Mouse (Mus musculus): Measurements from ENCODE around the gene Sart3. TPM values are rescaled to one million over a fixed set of nuclear protein-coding genes. Genes with fewer than 3 reads are reported as not detected.
A peak's percentile ranks its signal among the peaks of the same experiment; 100 is the strongest.
"Not testable (repeated sequence)": the region's sequence is repeated elsewhere in the genome, so short reads cannot be mapped to it uniquely, and the experiment has no call there.

Gene Sart3
- total RNA-seq (2014; fragmentation: Nextera tagmentation), result 46.6 and 48.1 TPM in 2 replicates
- 38.6 and 45.5 TPM in 2 replicates for total RNA-seq (2017)

DNA sequence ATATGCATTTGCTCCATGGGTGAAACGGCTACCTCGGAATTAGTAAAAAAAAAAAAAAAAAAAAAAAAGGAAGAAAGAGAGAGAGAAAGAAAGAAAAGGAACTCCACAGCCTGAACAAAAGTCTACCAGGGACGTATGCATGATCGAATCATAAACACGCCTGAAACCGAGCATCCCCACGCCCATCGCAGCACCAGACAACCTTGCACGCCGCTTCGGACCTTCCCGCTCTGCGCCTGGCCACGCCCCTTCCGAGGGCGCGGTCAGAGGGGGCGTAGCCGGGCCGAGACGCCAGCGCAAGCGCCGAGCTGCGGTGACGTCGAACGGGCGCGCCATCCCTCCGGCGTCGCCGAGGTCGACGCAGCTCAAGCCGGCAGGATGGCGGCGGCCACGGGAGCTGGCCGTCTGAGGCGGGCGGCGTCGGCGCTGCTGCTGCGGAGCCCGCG lies at the start of gene Sart3, which contains the start of gene Iscu:
Sart3 (minus strand) TSS at position 61 of the 446 bp plus-strand sequence.
Iscu (plus strand) TSS at position 299 of the 446 bp plus-strand sequence.
- peak; percentile 69 for ATAC-seq (replicated peaks; ENCODE audit: low FRiP score, low TSS enrichment, poor library complexity, severe bottlenecking)

DNA sequence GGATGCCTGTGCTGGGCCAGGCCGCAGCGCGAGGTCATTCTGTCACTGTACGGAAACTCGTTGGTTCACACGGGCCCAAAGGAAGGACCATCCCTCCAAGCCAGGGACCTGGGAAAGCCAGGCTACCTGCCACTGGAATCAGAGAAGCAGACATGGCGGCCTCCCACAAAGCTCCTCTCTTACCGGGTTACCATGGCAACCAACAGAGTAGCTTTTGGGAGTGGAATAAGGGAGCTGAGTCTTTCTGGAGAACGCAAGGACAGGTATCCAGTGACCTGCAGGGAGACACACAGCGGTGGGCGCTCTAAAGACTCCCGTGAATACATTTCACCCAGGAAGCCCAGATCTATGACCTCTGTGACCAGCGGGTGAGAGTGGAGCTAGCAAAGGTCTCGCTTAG lies 46.3 kb upstream of the Sart3 start:
- no peak for ATAC-seq (replicated peaks; ENCODE audit: low FRiP score, low TSS enrichment, poor library complexity, severe bottlenecking)

DNA sequence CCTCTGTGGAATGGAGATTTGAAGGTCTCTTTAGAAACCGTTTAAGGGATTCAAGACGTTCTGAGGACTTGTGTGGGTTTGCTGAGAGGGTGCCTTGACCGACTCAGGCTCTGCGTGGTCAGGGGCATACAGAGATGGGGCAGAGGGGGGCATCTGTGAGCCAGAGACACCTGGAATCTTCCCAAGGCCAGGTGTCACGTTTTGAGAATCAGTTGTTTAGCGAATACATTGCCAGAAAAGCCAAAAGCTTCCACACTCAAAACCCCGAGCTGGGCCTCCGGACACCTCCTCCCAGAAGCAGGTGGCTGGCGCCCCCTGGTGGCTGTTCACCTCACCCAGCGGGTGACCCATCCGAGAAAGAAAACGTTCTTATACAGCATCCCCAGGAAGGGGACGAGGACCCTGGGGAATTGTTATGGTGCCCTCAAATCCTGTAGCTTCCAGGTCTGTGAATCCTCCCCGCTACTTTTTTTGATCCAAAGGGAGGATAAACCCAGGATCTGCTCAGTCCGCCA lies 43.4 kb upstream of the Sart3 start:
- peak; percentile 77 for ATAC-seq (replicated peaks; ENCODE audit: low FRiP score, low TSS enrichment, poor library complexity, severe bottlenecking)

DNA sequence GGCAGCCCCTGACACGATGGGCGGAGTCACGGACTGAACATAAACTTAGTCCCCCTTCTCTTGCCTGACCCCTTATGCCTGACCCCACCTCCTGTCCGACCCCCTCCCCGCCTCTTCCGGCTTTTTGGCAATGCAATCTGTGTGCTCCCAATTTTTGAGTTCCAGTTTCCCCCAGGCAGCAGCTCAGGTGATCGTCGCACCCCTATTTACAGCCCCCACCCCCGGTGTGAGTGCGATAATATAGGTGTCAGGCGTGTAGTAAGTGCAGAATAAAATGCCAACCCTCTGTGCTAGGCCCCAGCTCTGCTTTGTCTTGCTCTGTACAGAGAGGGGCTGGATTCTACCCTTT lies 42.7 kb upstream of the Sart3 start:
- ATAC-seq (replicated peaks; ENCODE audit: low FRiP score, low TSS enrichment, poor library complexity, severe bottlenecking), result no peak

DNA sequence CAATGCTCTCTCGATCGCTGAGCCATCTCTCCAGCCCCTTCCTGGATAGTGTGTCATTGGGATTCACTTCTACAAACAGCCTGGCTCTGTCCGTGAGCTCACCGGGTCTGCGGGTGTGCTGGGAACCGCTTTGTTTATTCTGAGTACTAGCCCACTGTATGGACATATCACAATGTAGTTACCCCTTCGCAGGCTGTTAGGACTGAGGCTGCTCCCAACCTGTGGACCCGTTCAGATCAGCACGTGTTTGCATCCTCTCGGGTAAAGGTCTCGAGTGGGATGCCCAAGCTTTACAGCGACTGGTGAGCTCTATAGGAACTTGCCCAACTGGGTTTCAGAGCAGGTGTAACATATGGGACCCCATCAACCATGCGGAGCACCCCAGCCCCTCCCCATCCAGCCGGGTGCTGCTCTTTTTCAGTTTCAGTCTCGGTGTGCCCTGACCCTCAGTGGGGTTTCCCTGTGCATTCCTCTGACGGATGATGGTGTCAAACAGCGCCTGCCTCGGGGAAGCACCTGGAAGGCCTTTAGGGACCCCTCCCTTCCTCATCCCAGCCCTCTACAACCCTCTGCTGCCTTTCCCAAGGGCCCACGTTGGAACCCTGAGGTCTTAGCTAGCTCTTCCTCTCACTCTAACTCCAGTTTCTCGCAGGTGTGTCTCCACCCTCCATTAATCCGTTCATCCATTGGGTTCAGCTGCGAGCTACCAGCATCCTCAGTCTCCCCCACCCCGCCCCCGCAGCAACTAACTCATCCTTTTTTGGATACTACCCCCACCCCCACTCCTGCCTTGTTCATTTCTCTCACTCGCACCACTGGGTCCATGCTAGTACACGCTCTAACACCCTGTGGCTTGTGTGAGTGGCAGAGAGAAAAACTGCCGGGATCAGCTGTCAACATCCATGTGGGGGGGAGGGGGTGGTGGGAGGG lies 42.1 kb upstream of the Sart3 start:
- no peak for ATAC-seq (replicated peaks; ENCODE audit: low FRiP score, low TSS enrichment, poor library complexity, severe bottlenecking)

DNA sequence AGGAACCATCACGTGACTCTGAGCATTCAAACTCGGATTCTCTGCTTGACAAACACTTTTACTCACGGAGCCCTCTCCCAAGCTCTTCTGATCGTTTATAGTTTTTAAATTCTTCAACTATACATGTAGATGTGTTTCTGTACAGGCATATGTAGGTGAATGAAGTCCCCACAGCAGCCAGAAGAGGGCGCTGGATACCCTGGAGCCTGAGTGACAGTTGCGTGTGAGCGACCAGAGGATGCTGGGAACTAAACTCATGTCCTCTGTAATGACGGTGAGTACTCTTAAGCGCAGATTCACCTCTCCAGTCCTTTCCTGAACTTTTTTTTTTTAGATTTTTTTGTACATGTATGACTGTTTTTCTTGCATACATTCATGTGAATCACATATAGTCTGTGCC lies 41.3 kb upstream of the Sart3 start:
- ATAC-seq (replicated peaks; ENCODE audit: low FRiP score, low TSS enrichment, poor library complexity, severe bottlenecking), result no peak

DNA sequence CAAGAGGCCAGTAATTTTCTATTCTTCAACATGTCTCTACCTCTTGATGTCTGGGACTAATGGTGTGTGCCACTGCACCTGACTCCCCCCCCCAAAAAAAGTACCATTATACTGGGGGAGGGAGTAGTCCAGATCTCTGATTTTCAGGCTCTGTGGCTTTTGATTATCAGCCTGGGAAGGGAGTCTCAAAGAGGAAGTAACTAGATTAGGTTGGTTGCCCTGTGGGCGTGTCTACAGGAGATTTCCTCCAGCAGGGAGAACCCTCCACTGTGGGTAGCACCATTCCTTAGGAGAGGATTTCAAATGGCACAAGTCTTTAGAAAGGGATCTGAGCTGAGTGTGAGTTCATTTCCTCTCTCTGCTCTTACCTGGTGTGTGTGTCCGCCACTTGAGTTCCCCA lies 40.3 kb upstream of the Sart3 start:
- ATAC-seq (replicated peaks; ENCODE audit: low FRiP score, low TSS enrichment, poor library complexity, severe bottlenecking), result no peak

DNA sequence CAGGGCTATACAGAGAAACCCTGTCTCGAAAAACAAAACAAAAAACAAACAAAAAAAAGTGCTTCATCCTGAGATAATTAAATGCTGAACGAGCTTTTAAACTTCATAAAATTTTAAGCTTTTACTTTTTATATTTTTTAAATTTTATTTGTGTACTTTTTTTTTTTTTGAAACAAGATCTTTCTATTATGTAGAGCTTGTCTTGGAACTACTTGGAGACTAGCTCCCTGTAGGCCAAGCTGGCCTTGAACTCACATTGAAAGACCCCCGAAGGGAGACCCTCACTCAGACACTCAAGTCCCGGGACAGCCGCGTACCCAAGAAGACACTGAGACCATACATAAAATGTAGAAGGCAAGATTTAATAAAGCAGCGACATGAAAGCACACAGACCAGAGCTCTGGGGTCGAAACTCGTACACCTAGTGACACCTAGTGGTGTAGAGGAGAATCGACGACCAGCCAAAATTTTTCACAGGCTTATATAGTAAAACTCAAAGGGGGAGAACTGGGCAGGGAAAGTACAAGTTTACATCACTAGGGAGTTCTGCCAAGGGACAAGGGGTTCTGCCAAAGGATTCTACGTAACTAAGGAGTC lies 39.6 kb upstream of the Sart3 start:
- ATAC-seq (replicated peaks; ENCODE audit: low FRiP score, low TSS enrichment, poor library complexity, severe bottlenecking), result not testable (repeated sequence)

DNA sequence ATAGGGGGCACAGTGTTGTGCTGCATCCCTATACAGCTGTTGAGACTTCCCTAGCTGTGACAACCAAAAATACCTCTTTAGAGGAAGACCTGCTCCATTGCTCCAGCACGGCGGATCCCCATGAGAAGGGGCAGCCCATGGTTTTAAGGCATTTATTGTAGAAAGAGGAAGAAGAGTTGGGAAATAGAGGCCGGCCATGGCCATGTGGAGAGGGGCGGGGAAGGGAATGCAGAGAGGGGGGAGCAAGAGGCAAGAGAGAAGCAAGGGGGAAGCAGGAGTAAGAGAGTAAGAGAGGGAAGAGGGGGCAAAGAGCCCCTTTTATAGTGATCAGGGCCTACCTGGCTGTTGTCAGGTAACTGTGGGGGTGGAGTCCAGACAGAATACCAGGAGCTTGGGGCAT lies 37.8 kb upstream of the Sart3 start:
- no peak for ATAC-seq (replicated peaks; ENCODE audit: low FRiP score, low TSS enrichment, poor library complexity, severe bottlenecking)

DNA sequence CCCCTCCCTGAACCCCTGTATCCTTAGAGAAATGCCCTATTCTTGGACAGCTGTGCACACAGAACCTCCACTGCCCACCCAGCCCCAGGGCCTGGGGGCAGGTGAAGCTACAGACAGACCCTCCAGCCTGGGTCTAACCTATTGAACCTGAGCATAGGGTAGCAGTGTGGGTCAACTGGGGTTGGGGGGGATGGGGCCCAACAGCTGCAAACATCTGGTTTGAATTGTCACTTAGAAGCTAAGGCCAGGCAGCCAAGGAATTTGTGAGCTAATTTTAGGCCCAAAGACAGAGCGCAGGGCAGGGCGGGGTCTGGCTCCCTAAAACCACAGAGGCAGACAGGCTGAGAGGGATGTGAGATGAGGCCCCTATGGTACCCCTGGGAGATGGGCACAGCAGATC lies 35.9 kb upstream of the Sart3 start:
- ATAC-seq (replicated peaks; ENCODE audit: low FRiP score, low TSS enrichment, poor library complexity, severe bottlenecking), result no peak

DNA sequence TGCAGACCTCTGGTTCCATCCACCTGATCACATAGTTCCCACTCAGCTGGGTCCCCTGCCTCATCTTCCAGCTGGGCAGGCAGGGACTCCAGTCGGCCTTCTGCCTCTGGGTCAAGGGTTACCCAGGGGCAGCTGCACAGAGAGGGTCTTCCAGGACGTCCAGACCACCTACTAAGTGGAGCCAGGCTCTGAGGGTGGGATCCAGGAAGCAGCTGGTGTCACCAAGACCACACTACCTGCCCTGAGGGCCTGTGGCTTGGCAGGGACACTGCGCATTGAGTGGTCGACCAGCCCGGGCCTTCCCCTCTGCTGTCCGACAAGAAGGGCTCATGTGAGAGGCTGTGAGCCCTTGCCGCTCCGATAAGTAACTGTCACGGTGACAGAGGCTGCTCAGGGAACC lies 35.4 kb upstream of the Sart3 start:
- ATAC-seq (replicated peaks; ENCODE audit: low FRiP score, low TSS enrichment, poor library complexity, severe bottlenecking), result no peak

DNA sequence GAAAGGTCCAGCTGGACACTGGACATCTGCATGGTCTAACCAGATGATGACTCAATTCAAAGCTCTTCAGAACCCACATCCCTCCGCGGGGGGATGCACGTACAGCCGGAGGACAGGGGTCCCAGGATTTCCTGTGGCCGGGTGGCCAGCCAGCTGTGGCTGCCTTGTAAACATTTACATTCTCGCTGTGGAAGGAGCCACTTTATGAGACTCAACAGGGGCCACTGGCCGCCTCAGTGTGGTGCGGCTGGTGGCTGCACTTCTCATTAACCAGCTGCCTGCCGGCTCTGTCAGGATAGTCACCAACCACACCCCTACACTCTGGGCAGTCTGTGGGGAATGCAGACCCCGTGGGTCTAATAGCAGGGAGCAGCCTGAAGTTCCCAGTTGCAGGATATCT lies 34.1 kb upstream of the Sart3 start:
- no peak for ATAC-seq (replicated peaks; ENCODE audit: low FRiP score, low TSS enrichment, poor library complexity, severe bottlenecking)

DNA sequence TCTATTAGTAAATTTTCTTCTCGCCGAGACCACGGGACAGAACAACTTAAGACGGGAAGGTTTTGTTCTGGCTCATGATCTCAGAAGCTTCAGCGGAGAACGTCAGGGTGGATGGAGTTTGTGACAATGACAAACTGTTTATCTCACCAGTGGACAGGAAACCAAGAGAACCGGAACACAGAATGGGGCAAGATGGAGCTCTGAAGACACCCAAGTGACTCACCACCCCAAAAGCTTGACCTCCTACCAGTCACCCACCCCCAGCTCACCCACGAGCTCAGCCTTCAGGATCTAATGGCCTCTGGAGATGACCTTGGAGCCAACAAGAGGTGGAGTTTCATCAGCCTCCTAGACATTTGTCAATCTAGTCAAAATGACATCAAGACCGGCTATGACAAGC lies 33.0 kb upstream of the Sart3 start:
- no peak for ATAC-seq (replicated peaks; ENCODE audit: low FRiP score, low TSS enrichment, poor library complexity, severe bottlenecking)

DNA sequence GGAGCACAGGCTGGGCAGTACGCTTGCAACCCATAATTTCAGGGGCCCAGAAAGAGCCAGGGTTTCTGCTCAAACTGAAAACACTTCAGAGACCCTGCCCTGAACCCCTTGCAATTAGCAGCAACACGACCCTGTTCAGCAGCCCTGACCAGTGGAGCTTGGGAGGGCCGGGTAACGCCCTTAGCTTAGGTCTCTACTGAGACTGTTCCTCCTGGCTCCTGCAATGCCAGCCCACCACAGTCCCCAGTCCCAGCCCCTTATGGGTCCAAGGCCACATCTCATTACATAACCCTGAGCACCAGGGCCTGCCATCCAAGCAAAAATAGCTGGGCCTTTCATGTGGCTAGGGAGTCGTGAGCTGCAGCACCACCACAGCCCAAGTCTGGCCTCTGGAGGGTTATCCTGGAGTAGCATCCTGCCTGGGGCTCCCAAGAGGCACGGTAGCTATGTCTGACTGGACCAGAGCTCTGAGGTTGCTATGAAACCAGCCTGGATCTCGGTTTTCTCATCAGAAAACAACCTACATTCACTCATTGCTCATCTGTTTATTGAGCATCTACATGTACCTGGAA lies 32.2 kb upstream of the Sart3 start:
- ATAC-seq (replicated peaks; ENCODE audit: low FRiP score, low TSS enrichment, poor library complexity, severe bottlenecking), result no peak

DNA sequence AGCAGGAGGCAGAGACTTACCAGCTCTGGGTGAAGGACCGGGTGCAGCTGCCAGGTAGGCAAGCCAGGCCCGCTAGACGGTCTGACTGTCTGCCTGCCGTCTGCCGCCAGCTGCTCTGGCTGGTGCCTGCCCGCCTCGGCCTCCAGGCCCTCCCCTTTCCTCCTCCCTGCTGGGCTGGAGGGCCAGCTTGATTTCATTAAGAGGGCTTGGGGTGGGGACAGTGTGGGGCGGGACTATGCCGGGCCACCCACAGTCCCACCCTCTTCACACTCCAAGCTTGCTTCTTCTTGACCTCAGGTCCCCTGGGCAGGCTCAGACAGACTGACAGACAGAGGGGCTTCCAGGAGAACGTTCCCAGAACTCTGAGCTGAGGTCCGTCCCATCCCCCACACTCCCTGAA lies 28.0 kb upstream of the Sart3 start, which contains the start of gene Tmem119:
Tmem119 (minus strand) TSS at position 237 of the 400 bp plus-strand sequence.
- peak; percentile 59; the same call in 1 of the 2 replicates for ATAC-seq (replicated peaks; ENCODE audit: low FRiP score, low TSS enrichment, poor library complexity, severe bottlenecking)

DNA sequence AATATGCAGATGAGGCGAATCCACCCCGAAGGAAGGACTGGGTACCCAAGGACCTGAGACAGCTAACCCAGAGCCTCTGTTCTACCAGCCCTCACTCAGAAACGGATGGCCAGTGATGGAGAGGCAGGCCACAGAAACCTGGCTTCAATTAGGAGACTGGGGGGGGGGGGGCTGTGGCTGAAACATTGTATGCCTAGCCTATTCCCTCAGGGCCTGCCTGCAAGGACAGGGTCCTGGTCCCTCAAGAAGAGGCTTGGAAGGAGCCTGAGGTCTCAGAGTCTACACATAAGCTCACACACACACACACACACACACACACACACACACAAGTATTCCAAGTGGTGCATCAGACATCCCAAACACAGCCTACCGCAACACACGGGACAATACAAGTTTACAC lies 27.4 kb upstream of the Sart3 start:
- ATAC-seq (replicated peaks; ENCODE audit: low FRiP score, low TSS enrichment, poor library complexity, severe bottlenecking), result no peak

DNA sequence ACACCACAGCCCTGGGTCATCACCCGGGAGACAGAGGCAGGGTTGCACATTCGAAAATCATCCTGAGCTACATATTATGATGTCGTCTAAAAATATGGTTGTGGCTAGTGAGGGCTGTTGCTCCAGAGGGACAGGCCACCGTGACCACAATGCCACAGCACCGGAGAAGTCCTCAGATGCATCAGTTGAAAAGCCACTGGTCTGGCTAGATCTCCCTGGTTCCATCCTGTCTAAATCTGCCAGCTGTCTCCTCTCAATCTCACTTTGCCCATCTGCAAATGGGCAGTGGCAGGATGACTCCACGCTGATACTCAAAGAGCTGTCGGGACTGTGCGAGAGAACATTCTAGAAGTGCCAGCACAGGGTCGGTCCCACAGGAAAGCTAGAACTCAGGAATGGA lies 26.2 kb upstream of the Sart3 start:
- ATAC-seq (replicated peaks; ENCODE audit: low FRiP score, low TSS enrichment, poor library complexity, severe bottlenecking), result no peak

DNA sequence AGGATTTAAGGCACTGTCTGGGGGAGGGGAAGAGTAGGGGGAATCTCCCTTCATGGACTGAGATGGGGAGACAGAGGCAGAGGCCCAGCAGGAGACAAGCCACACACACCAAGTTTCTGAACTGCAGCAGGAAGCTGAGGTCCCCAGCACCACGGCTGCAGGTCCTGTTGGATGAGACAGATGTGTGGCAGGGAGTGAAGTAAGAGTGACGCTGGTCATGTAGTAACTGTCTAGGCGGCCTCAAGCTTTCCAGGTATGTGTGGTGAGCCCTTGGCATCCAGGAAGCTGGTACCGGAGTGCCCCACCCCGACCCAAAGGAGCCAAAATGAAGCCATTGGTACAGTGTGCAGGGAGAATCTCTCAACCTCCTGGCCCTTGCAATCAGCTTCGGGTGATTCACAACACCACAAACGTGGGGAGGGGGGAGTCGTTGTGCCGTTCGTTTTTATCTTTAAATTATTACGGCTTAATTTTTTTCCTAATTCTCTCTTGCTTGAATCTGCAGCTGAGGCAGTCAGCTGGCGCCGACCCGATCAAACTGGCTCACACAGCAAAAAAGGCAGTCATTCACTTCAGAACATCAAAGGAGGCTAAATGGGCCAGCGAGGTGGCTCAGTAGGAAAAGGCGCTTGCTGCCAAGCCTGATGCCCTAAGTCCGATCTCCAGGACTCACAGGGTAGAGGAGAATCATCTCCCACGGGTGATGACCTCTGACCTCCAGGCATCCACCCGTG lies 25.0 kb upstream of the Sart3 start:
- ATAC-seq (replicated peaks; ENCODE audit: low FRiP score, low TSS enrichment, poor library complexity, severe bottlenecking), result no peak

DNA sequence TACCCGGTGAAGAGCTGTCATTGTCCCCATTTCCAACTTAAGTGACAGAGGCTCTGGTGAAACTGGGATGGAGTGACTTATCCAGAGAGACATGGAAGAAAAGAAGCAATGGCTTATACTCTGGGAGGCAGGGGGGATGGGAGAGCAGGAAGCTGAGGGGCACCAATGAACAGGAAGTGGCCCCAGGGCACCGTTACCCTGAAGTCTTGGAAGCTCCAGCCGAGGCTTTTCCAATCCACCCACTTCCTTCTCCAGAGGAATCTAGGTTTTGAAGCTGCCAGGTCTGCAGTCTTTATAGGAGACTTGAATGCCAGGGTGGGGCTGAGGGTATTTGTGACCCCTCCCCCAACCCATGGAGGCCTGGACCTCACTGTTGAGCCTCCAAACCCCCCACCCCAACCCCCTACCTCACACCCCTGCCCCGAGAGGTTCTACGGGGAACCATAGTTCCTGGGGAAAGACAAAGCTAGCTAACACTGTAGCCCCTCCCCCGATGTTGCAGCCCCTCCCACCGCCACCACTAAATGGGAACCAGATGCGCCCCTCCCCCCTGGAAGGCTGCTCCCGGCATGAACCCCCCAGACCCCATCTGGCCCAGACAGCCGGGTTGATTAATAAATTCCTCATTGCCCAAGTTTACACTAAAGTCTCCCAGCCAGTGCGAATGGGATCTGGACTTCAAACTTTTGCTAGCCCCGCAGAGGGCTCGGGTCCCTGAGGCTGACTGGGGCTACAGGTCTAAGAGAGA lies 24.3 kb upstream of the Sart3 start:
- no peak for ATAC-seq (replicated peaks; ENCODE audit: low FRiP score, low TSS enrichment, poor library complexity, severe bottlenecking)
